Mouse (Mus musculus) midbrain, embryonic 15.5 days (tissue): ENCODE measurements around the gene Hamp. TPM values are rescaled to one million over a fixed set of nuclear protein-coding genes. Genes with fewer than 3 reads are reported as not detected.
A peak's percentile ranks its signal among the peaks of the same experiment; 100 is the strongest.

Source experiments
- ATAC-seq: fragments of 200-750 bp; cut with Nextera tagmentation; replicated peaks from 2 replicates; pipeline ENCODE4 v1.8.0; 2017; ENCODE audit warnings: moderate TSS enrichment
- H3K27ac ChIP-seq: fragments of 300-500 bp; sonication (generic); 2 replicates; pipeline ENCODE4 v1.5.1; 2015; ENCODE audit warnings: mild to moderate bottlenecking, inconsistent platforms
- H3K27me3 ChIP-seq: fragments of 300-500 bp; sonication (generic); replicated peaks from 2 replicates; pipeline ENCODE4 v1.6.1; 2015; ENCODE audit warnings: inconsistent platforms
- H3K36me3 ChIP-seq: fragments of 300-500 bp; sonication (generic); replicated peaks from 2 replicates; pipeline ENCODE4 v1.6.1; 2015; ENCODE audit warnings: inconsistent platforms
- H3K4me1 ChIP-seq: fragments of 300-500 bp; sonication (generic); 2 replicates; pipeline ENCODE4 v1.6.1; 2015; ENCODE audit warnings: inconsistent platforms
- H3K4me2 ChIP-seq: fragments of 300-500 bp; sonication (generic); 2 replicates; pipeline ENCODE4 v1.6.1; 2015; ENCODE audit warnings: inconsistent platforms, mild to moderate bottlenecking, moderate library complexity
- H3K4me3 ChIP-seq: fragments of 300-500 bp; sonication (generic); 2 replicates; pipeline ENCODE4 v1.5.1; 2015; ENCODE audit warnings: mild to moderate bottlenecking, inconsistent platforms
- H3K9ac ChIP-seq: fragments of 300-500 bp; sonication (generic); 2 replicates; pipeline ENCODE4 v1.6.1; 2015; ENCODE audit warnings: mild to moderate bottlenecking, inconsistent platforms
- H3K9me3 ChIP-seq: fragments of 300-500 bp; sonication (generic); 2 replicates; pipeline ENCODE4 v1.6.1; 2016; ENCODE audit warnings: inconsistent platforms
- WGBS: fragments of 180-500 bp; shearing (Covaris S2); methylation state at CpG from one replicate; pipeline ENCODE4 v1.1.7; 2015; ENCODE audit warnings: mixed read lengths; 5-methylcytosine and 5-hydroxymethylcytosine counted together
- polyA plus RNA-seq: library from polyadenylated mRNA; unstranded; fragments of >200 nt; fragmentation: Nextera tagmentation; extraction: Ambion mirVana; gene quantifications from 2 replicates; pipeline ENCODE4 v1.2.1, GENCODE M21; 2015

Hamp gene
- not detected in 2 replicates for polyA plus RNA-seq

DNA sequence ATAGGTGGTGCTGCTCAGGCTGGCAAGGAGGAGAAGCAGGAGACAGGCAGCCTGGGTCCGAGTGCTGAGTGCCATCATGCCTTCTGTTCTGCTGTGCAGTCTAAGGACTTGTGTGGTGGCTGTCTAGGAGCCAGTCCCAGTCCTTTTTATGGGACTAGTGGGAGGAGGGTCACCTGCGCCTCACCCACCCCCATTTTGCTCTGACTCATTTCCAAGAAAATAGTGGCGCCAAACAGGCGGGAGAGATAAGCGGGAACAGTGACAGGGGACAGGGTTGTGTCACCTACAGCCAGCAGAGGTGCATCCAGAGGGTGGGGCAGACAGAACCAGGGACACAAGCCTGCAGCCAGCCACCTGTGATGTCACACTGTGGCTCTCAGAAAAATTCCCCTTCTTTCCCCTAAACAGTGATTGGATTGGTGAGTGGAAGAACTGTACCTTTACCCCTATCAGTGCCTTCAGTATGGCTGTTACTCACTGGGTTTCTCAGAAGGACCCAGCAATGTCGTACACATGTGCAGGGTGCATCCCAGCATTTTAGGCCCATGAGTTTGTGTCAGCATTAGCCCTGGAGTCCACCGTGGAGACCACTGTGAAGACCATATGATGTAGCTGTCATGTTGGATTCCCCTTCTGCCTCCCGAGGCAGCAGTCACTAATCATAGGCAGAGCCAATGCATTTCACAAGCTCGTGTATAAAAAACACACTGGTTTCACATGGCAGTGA is at the start of gene Hamp:
Gene Hamp, minus strand, starts transcription at position 124 of the 727 bp plus-strand sequence.
- WGBS = 75% methylated on average over 9 of the region's 9 CpGs

DNA sequence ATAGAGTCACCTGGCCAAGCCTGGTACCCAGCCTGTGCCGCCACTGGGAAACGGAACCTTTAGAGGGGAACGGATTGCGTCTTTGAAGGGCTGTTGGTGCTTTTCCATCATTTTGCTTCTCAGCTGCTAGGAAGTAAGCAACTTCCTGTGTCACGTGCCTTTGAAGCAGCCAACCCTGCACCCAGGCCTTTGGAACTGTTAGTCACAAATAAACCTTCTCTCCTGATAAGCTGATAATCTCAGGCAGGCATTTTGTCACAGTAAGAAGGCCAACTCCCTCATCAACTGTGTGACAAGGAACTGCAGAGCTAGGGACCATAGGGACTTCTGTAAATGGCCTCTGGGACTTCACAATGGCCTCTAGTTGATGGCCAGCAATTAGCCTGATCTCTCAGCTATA is 48.3 kb upstream of the Hamp start:
- H3K4me1 ChIP-seq = no peaks in the 10 kb centered on the region
- H3K4me2 ChIP-seq = no peak overlapping the region
- no peaks in the 10 kb centered on the region for H3K27me3 ChIP-seq
- no peak overlapping the region for H3K27ac ChIP-seq
- no peaks in the 10 kb centered on the region for H3K9me3 ChIP-seq
- ATAC-seq = no peak
- 84% methylated on average over 5 of the region's 5 CpGs for WGBS
- H3K36me3 ChIP-seq = no peaks in the 10 kb centered on the region
- no peak overlapping the region for H3K4me3 ChIP-seq
- H3K9ac ChIP-seq = no peak overlapping the region

More for the DNA sequence above, at the start of gene Hamp:
- no peaks in the 10 kb centered on the region for H3K4me1 ChIP-seq
- H3K9me3 ChIP-seq = no peaks in the 10 kb centered on the region
- no peak; the same call in 1 of the 2 replicates for ATAC-seq
- H3K36me3 ChIP-seq = peaks cover 4% of the 10 kb centered on the region; the same call in 1 of the 2 replicates
- H3K27ac ChIP-seq = no peak within 1 kb of the TSS
- H3K4me2 ChIP-seq = no peak within 1 kb of the TSS
- H3K27me3 ChIP-seq = no peaks in the 10 kb centered on the region
- no peak within 1 kb of the TSS for H3K9ac ChIP-seq
- no peak within 1 kb of the TSS for H3K4me3 ChIP-seq

DNA sequence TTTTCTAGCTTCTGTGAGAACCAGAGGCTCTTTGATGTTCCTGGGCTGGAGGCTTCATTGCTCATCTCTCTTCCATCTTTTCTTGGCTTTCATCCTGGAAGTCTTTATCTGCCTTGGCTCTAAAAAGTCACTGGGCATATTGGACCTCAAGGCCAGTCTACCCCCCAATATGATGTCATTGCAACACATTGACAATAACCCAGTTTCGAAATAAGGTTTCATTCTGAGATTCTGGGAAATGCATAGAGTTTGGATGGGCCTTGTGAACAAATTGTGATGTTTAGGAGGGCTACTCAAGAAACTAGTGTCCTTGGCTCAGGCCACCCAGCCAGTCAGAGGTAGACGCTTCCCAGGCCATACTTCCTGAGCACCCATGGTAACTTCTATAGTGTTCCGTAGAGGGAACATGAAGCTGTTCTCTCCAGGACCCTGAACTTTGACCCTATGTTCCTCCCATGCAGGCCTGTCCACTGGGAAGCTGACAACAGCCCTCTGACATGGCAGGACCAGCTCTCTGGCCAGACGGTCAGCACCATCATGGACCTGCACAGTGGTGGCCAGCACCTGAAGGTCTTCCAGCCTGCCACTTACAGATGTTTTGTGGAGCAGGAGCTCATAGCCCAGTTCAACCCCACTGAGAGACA is 44.8 kb upstream of the Hamp start:
- no peaks in the 10 kb centered on the region for H3K9me3 ChIP-seq
- H3K4me2 ChIP-seq = no peak overlapping the region
- no peak overlapping the region for H3K9ac ChIP-seq
- no peak for ATAC-seq
- no peaks in the 10 kb centered on the region for H3K36me3 ChIP-seq
- H3K27ac ChIP-seq = no peak overlapping the region
- 85% methylated on average over 4 of the region's 4 CpGs for WGBS
- no peaks in the 10 kb centered on the region for H3K4me1 ChIP-seq
- H3K27me3 ChIP-seq = no peaks in the 10 kb centered on the region
- H3K4me3 ChIP-seq = no peak overlapping the region

DNA sequence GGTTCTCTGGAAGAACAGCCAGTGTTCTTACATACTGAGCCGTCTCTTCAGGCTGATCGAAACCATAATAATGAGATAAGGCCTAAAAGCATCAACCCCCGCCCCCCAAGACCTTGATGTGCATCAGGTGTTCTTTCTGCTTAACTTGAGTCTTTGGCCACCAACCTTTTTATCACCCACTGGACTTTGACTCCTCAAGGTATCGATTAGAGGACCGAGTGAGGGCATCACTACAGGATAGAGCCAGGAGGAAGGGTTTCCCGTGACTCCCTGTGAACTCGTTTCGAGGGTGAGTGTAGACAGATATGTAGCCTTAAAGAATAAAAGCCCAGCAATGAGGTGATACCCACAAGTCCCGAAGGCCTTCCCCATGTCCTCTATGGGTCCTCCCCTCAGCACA is 41.5 kb upstream of the Hamp start:
- H3K4me1 ChIP-seq = no peaks in the 10 kb centered on the region
- no peak overlapping the region for H3K4me3 ChIP-seq
- H3K9ac ChIP-seq = no peak overlapping the region
- H3K4me2 ChIP-seq = no peak overlapping the region
- H3K9me3 ChIP-seq = no peaks in the 10 kb centered on the region
- no peak overlapping the region for H3K27ac ChIP-seq
- H3K36me3 ChIP-seq = no peaks in the 10 kb centered on the region
- ATAC-seq = no peak
- WGBS = 88% methylated on average over 9 of the region's 9 CpGs
- no peaks in the 10 kb centered on the region for H3K27me3 ChIP-seq

DNA sequence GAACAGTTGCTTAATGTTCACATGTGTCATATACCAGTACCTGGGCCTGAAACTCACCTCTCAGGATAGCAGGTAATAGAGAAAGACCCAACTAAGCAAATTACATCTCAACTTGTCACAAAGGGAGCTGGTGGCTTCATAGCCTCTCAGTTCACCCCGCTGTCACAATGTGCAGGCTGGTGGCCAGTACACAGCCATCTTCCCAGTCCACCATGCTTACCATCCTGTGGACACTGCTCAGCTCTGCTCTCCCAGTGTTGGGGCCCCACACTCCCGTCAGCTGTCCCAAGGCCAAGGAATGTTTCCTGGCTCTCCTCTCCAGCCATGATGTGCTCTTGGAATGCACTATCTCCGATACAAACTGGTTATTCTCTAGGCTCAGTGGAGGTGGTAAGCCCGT is 37.9 kb upstream of the Hamp start:
- Histone ChIP-seq H3K9ac (no peak overlapping the region), H3K27ac (no peak overlapping the region), H3K4me3 (no peak overlapping the region), H3K4me1 (no peaks in the 10 kb centered on the region), H3K27me3 (no peaks in the 10 kb centered on the region), H3K4me2 (no peak overlapping the region), H3K36me3 (no peaks in the 10 kb centered on the region), H3K9me3 (no peaks in the 10 kb centered on the region)
- ATAC-seq = no peak
- 94% methylated on average over 4 of the region's 4 CpGs for WGBS

DNA sequence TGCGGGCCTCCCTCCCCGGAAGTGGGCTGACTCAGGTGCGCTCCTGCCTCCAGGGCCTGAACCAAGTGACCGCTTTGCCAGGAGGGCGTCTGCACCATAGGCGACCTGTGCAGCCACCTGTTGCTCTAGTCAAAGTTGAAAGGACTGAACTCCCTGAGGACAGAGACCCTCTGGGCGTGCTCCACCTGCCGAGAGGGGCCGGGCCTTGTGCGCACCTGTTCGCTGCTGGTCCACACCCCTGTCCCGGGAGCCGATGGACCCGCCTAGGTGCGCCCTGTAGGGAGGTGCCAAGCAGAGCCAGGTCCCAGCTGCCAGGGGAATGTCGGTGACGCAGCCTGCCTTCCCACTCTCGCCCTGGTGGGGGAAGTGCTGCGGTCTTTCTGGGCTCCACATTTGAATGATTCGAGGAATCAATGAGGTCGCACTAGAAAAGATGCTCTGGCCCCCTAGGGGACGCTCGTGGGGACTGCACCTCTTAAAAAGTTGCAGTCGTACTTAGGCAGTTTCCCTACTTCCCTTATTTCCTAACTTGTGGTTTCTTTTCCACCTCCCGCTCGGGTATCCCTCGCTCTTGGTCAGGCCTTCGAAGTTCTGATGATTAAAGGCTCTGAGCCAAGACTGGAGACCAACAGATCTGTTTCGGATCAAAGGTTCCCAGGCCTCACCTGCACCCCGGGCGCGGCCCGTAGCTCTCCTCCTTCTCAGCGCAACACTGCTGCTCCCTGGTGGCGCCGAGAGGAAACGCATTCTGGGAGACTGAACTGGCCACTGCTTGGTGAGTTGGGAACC is 29.9 kb upstream of the Hamp start, which contains the start of gene Fam187b:
Gene Fam187b, plus strand, starts transcription at position 290 of the 789 bp plus-strand sequence.
- no peak within 1 kb of the TSS; the same call in 1 of the 2 replicates for H3K9ac ChIP-seq
- WGBS = 0% methylated on average over 37 of the region's 37 CpGs
- H3K4me1 ChIP-seq = peaks cover 9% of the 10 kb centered on the region
- no peaks in the 10 kb centered on the region for H3K36me3 ChIP-seq
- H3K4me3 ChIP-seq = peak within 1 kb of the TSS; percentile 34
- H3K9me3 ChIP-seq = no peaks in the 10 kb centered on the region
- peak; percentile 80 for ATAC-seq
- peak within 1 kb of the TSS; percentile 51 for H3K4me2 ChIP-seq
- no peak within 1 kb of the TSS for H3K27ac ChIP-seq
- H3K27me3 ChIP-seq = peaks cover 20% of the 10 kb centered on the region

DNA sequence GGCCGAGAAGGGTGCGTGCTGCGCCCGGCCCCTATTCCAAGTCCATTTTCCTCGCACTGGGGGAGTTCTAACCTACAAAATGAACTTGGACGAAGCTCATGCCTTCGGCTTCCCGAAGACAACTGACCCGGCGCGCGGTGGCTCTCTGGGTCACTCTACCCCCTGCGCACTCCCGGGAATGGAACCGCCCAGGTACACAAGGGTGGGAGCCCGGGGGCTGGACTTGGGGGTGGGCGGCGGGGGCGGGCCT is 29.3 kb upstream of the Hamp start, which contains the start of gene Lsr:
Gene Lsr, minus strand, starts transcription at position 214 of the 250 bp plus-strand sequence.
- Histone ChIP-seq H3K36me3 (no peaks in the 10 kb centered on the region), H3K27me3 (peaks cover 20% of the 10 kb centered on the region), H3K9ac (no peak within 1 kb of the TSS; the same call in 1 of the 2 replicates), H3K4me2 (peak within 1 kb of the TSS; percentile 51), H3K27ac (no peak within 1 kb of the TSS), H3K4me1 (peaks cover 9% of the 10 kb centered on the region), H3K4me3 (peak within 1 kb of the TSS; percentile 34), H3K9me3 (no peaks in the 10 kb centered on the region)
- peak; percentile 32; the same call in 1 of the 2 replicates for ATAC-seq
- WGBS = 0% methylated on average over 19 of the region's 19 CpGs

DNA sequence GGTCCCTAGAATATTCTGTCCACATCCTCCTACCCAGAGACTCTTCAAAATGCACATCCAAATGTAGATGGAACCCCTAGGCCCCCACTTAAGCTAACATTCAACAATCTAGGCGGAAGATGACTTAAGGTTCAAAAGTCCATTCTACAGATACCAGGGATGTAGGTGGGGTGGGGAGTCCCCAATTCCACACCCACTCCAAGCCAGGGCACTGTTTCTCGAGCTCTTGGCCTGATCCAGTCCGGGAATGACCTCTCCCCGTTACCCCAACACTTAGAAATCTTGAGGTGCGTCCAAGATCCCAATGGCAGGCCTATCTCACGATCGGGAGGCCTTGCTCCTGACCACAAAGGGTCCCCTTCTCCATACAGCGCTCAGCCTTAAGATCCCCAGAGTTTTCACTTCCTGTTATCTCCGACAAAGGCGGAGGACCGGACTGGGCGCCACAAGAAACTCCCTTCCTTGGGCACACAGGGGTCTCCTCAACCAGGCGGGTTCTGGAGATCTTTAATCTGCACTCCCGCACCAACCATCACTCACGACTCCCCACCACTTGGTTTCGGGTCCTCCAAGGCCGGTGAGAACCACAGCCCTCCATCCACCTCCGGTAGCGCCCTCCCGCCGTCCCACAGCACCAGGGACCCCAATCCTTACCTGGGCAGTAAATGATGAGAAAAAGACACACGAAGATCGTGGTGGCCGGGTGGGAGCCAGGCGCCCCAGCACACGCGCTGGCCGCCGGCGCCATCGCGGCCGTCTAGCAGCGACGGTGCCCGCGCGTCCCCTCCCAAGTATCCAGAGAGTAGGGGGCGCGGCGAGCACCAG is 28.8 kb upstream of the Hamp start:
- H3K4me2 ChIP-seq = peak overlapping the region; percentile 51
- no peaks in the 10 kb centered on the region for H3K9me3 ChIP-seq
- H3K9ac ChIP-seq = no peak overlapping the region; the same call in 1 of the 2 replicates
- H3K4me3 ChIP-seq = peak overlapping the region; percentile 34
- ATAC-seq = no peak
- peaks cover 20% of the 10 kb centered on the region for H3K27me3 ChIP-seq
- WGBS = 4% methylated on average over 41 of the region's 41 CpGs
- no peaks in the 10 kb centered on the region for H3K36me3 ChIP-seq
- peaks cover 9% of the 10 kb centered on the region for H3K4me1 ChIP-seq
- no peak overlapping the region for H3K27ac ChIP-seq

DNA sequence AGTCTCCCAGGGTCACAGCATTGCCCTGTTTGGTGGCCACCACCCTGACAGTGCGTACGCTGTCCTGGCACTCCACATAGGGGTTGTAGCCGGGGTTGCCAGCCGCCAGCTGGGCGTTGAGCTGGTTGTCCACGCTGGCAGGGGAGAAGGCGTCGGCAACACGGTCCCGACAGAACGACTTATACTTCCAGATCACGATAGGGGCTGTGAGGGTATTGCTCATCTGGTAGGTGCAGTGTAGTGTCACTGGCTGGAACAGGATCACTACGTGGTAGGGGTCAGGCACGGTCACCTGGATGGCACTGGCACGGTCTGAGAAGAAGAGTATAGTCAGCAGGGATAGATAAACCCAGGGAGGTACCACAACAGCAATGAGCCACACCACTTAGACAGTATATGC is 28.1 kb upstream of the Hamp start:
- Histone ChIP-seq H3K27ac (no peak overlapping the region), H3K36me3 (no peaks in the 10 kb centered on the region), H3K27me3 (peaks cover 20% of the 10 kb centered on the region), H3K4me3 (no peak overlapping the region), H3K9me3 (no peaks in the 10 kb centered on the region), H3K4me2 (no peak overlapping the region), H3K4me1 (peaks cover 9% of the 10 kb centered on the region), H3K9ac (no peak overlapping the region)
- ATAC-seq = no peak
- WGBS = 94% methylated on average over 15 of the region's 15 CpGs

DNA sequence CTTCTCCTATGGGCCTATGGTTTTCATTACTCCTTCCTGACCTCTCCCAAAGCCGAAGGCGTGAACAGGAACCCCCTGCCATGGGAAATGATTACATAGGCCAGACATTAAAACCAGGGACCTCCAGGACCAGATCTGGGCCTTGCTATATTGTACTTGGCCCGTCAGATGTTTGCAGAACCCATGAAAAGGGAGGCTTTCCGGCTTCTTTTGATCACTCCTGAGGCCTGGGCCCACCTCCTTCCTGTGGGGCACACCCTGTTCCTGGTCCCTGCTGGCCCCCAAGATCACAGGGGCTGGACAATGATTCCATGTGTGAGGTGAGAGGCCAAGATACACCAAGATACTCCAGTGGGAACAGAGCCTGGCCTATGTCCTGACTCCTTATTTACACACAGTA is 25.3 kb upstream of the Hamp start:
- Histone ChIP-seq H3K27ac (no peak overlapping the region), H3K36me3 (no peaks in the 10 kb centered on the region)
- 94% methylated on average over 4 of the region's 4 CpGs for WGBS

DNA sequence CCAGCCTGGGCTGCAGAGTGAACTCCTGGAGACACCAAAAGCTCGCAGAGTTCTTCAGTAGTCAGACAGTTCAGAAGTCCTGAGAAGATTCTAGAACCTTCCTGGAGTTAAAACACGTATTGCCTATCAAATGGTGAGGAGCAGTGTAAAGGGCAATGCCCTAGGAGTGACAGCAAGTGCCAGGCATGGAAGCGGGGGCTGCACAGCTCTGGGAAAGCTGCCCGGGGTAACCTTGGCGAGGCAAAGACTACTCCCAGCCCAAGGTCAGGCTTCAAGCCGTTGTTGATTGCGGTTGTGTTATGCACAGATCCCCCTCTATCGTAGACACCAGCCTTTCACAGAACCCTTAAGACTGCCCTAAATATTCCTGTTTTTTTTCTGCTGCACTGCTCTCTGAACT is 24.8 kb upstream of the Hamp start:
- WGBS = 96% methylated on average over 8 of the region's 8 CpGs
- no peak overlapping the region for H3K4me3 ChIP-seq
- no peak overlapping the region for H3K9ac ChIP-seq
- peaks cover 15% of the 10 kb centered on the region for H3K27me3 ChIP-seq
- H3K27ac ChIP-seq = no peak overlapping the region
- H3K9me3 ChIP-seq = no peaks in the 10 kb centered on the region
- H3K4me1 ChIP-seq = peaks cover 8% of the 10 kb centered on the region
- no peak overlapping the region for H3K4me2 ChIP-seq
- H3K36me3 ChIP-seq = no peaks in the 10 kb centered on the region
- no peak for ATAC-seq

More for the DNA sequence above, 25.3 kb upstream of the Hamp start:
- Histone ChIP-seq H3K4me3 (no peak overlapping the region), H3K4me1 (peaks cover 9% of the 10 kb centered on the region), H3K4me2 (no peak overlapping the region), H3K9ac (no peak overlapping the region), H3K27me3 (peaks cover 20% of the 10 kb centered on the region), H3K9me3 (no peaks in the 10 kb centered on the region)
- no peak for ATAC-seq

DNA sequence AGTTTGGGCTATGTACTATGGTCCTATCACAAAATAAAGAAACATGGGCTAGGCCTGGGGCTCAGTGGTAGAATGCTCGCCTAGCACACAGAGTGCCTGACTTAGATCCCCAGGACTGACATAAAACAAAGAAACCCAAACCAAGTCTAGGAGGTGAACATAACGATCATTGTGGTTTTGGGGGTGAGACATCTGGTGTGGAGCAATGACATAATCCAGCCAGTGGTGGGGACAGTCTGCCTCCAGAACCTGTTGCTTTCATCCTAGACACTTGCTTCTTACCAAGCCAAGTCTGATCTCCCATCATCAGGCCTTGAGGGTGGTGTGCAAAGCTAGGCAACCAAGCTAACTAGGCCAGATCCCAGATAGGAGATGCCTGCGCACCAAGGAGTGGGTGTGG is 22.8 kb upstream of the Hamp start:
- H3K27ac ChIP-seq = no peak overlapping the region
- WGBS = 86% methylated on average over 3 of the region's 3 CpGs
- no peak overlapping the region for H3K4me3 ChIP-seq
- no peak overlapping the region for H3K9ac ChIP-seq
- no peak for ATAC-seq
- H3K27me3 ChIP-seq = no peaks in the 10 kb centered on the region
- H3K4me2 ChIP-seq = no peak overlapping the region
- H3K36me3 ChIP-seq = no peaks in the 10 kb centered on the region
- no peaks in the 10 kb centered on the region for H3K4me1 ChIP-seq
- no peaks in the 10 kb centered on the region for H3K9me3 ChIP-seq
